23 mouse cellular contexts compared by ENCODE assay signal in genomic region chr5:48779376-48779775, GRCm38 (mm10).
DNase-seq lines count a peak whose midpoint lies in the region; ATAC-seq lines count a peak whose summit lies in the region.
"Had no signal": no experiment of that assay in that cellular context is flagged by ENCODE, and none has a peak within 500 bp of the region (broad histone marks: within the 10 kb centered on the region; RNA-seq: fewer than 3 reads in every experiment).

No protein-coding gene starts in this region.

- DNase-seq in cerebellum, adult 9-10 months = peak; percentile 49
- DNase-seq in cerebellum, adult 8-10 months = no peak
- DNase-seq in heart, adult 11 months = peak; percentile 82
- DNase-seq in heart, postnatal 14 days = no peak
- peak; percentile 73 for DNase-seq in brain, adult 2 months (ENCODE audit: low read depth, low spot score)
- DNase-seq: adrenal gland, postnatal 14 days; embryo, embryonic 11 days; gastrocnemius, postnatal 10 days; heart, postnatal 4 days; kidney, adult 18-20 months had no signal

- H3K27ac ChIP-seq in hindbrain, embryonic 16.5 days (ENCODE audit: low read depth, low read length) = no peak overlapping the region
- H3K27ac ChIP-seq in hindbrain, embryonic 12.5 days = no peak overlapping the region
- H3K27ac ChIP-seq: embryonic facial prominence, embryonic 15.5 days; forebrain, embryonic 10.5 days; forebrain, embryonic 15.5 days; heart, embryonic 10.5 days; heart, embryonic 15.5 days; hindbrain, embryonic 13.5 days; intestine, embryonic 15.5 days had no signal

- 0 out of 2 replicates have a peak, but pooled peaks have one; percentile 34 for ATAC-seq in hindbrain, embryonic 16.5 days
- no peak for ATAC-seq in hindbrain, embryonic 12.5 days (ENCODE audit: low FRiP score)
- ATAC-seq: activated CD4-positive, CD25-positive, alpha-beta regulatory T cell, adult 4 months; forebrain, embryonic 15.5 days; intestine, embryonic 15.5 days; Patski had no signal

- H3K4me2 ChIP-seq in hindbrain, embryonic 16.5 days (ENCODE audit: low read length) = no peak overlapping the region
- H3K4me2 ChIP-seq in hindbrain, embryonic 12.5 days (replicated peaks) = no peak overlapping the region
- H3K4me2 ChIP-seq: embryonic facial prominence, embryonic 15.5 days; forebrain, embryonic 15.5 days; heart, embryonic 15.5 days; hindbrain, embryonic 13.5 days; intestine, embryonic 15.5 days had no signal

- no peaks in the 10 kb centered on the region for H3K4me1 ChIP-seq in hindbrain, embryonic 16.5 days (ENCODE audit: control insufficient read depth, insufficient read depth, low read depth, low read length)
- H3K4me1 ChIP-seq in hindbrain, embryonic 12.5 days = no peaks in the 10 kb centered on the region
- H3K4me1 ChIP-seq: embryonic facial prominence, embryonic 15.5 days; forebrain, embryonic 10.5 days; forebrain, embryonic 15.5 days; heart, embryonic 10.5 days; heart, embryonic 15.5 days; hindbrain, embryonic 13.5 days; intestine, embryonic 15.5 days had no signal

- no peak overlapping the region for H3K9ac ChIP-seq in hindbrain, embryonic 16.5 days (ENCODE audit: low read depth, low read length)
- H3K9ac ChIP-seq in hindbrain, embryonic 12.5 days = no peak overlapping the region
- H3K9ac ChIP-seq: embryonic facial prominence, embryonic 15.5 days; forebrain, embryonic 15.5 days; heart, embryonic 15.5 days; hindbrain, embryonic 13.5 days; intestine, embryonic 15.5 days had no signal

- no peaks in the 10 kb centered on the region for H3K27me3 ChIP-seq in hindbrain, embryonic 16.5 days (replicated peaks; ENCODE audit: control insufficient read depth, insufficient read depth, low read length)
- H3K27me3 ChIP-seq in hindbrain, embryonic 12.5 days = no peaks in the 10 kb centered on the region
- H3K27me3 ChIP-seq: CH12.LX; embryonic facial prominence, embryonic 15.5 days; forebrain, embryonic 15.5 days; heart, embryonic 15.5 days; hindbrain, embryonic 13.5 days; intestine, embryonic 15.5 days; Patski had no signal

- WGBS in hindbrain, embryonic 16.5 days = 46% methylated on average over 1 of the region's 1 CpGs
- 50% methylated on average over 1 of the region's 1 CpGs for WGBS in hindbrain, embryonic 12.5 days

- no peak overlapping the region for H3K4me3 ChIP-seq in hindbrain, embryonic 16.5 days (ENCODE audit: low read length)
- no peak overlapping the region for H3K4me3 ChIP-seq in hindbrain, embryonic 12.5 days
- H3K4me3 ChIP-seq: embryonic facial prominence, embryonic 15.5 days; erythroblast, embryonic 14.5 days; forebrain, embryonic 10.5 days; forebrain, embryonic 15.5 days; heart, embryonic 10.5 days; heart, embryonic 15.5 days; hindbrain, embryonic 13.5 days; intestine, embryonic 15.5 days had no signal

- no peaks in the 10 kb centered on the region for H3K9me3 ChIP-seq in hindbrain, embryonic 16.5 days (ENCODE audit: control insufficient read depth, low read length)
- H3K9me3 ChIP-seq in hindbrain, embryonic 12.5 days (replicated peaks) = no peaks in the 10 kb centered on the region
- H3K9me3 ChIP-seq: embryonic facial prominence, embryonic 15.5 days; forebrain, embryonic 10.5 days; forebrain, embryonic 15.5 days; heart, embryonic 10.5 days; heart, embryonic 15.5 days; hindbrain, embryonic 13.5 days; intestine, embryonic 15.5 days had no signal

- no peaks in the 10 kb centered on the region for H3K36me3 ChIP-seq in hindbrain, embryonic 16.5 days (ENCODE audit: control insufficient read depth, insufficient read depth, low read length)
- H3K36me3 ChIP-seq in hindbrain, embryonic 12.5 days = no peaks in the 10 kb centered on the region
- H3K36me3 ChIP-seq: embryonic facial prominence, embryonic 15.5 days; forebrain, embryonic 10.5 days; forebrain, embryonic 15.5 days; heart, embryonic 10.5 days; heart, embryonic 15.5 days; hindbrain, embryonic 13.5 days; intestine, embryonic 15.5 days had no signal

- intact Hi-C loops in heart, postnatal 14 days (cut with DNase I) = no loop called here

Comparison
In these comparisons a context has a peak if more than half of its experiments do, and no peak if none do; other contexts are left out.
1. DNase-seq: peak in cerebellum, adult 9-10 months (single experiment), heart, adult 11 months (single experiment) and brain, adult 2 months (single experiment); none in cerebellum, adult 8-10 months (single experiment) and heart, postnatal 14 days (0 of 2).